Mouse (Mus musculus) small intestine, adult 2 months (tissue): ENCODE data around the gene Pbld2.

Experiments
- CTCF ChIP-seq: fragments of 200-500 bp; IDR thresholded peaks from 2 replicates; pipeline ENCODE4 v1.5.1; 2012; ENCODE audit warnings: low read depth, mild to moderate bottlenecking, control low read depth, inconsistent platforms, low read length, moderate library complexity, mixed read lengths; ENCODE audit not compliant: insufficient replicate concordance, insufficient read length; ENCODE audit errors: extremely low read depth
- POLR2A ChIP-seq: fragments of 200-500 bp; IDR thresholded peaks from 2 replicates; pipeline ENCODE4 v1.6.1; 2012; ENCODE audit warnings: low read depth, mild to moderate bottlenecking, control low read depth, inconsistent platforms, low read length, moderate library complexity

- TF ChIP-seq CTCF, result no peak
- TF ChIP-seq POLR2A, result no peak
Observed at GRCm38 (mm10) chr10:62990636-62991035, 33.5 kb upstream of the Pbld2 start.
